Comparison of ENCODE assay signal across 28 mouse cellular contexts in the genomic region with DNA sequence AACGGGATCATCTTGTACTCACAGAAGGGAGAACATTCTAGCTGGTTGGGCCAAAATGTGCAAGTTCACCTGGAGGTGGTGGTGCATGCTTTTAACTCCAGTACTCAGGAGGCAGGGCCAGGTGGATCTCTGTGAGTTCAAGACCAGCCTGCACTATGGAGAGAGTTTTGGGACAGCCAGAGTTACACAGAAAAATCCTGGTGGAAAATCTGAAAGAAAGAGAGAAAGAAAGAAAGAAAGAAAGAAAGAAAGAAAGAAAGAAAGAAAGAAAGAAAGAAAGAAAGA. TPM values are rescaled to one million over a fixed set of nuclear protein-coding genes. Genes with fewer than 3 reads are reported as not detected.
"Had no signal": no experiment of that assay in that cellular context is flagged by ENCODE, and none has a peak within 500 bp of the region (broad histone marks: within the 10 kb centered on the region; RNA-seq: fewer than 3 reads in every experiment).

No protein-coding gene starts in this region.

- H3K27ac ChIP-seq: limb, embryonic 10.5 days; limb, embryonic 12.5 days; limb, embryonic 13.5 days; limb, embryonic 15.5 days; liver, embryonic 12.5 days; liver, embryonic 13.5 days; liver, embryonic 14.5 days; liver, embryonic 15.5 days; lung, embryonic 15.5 days; macrophage; midbrain, embryonic 10.5 days; midbrain, embryonic 12.5 days; midbrain, embryonic 13.5 days; midbrain, embryonic 15.5 days had no signal

- H3K4me3 ChIP-seq: liver, embryonic 12.5 days; liver, embryonic 13.5 days; liver, embryonic 15.5 days; megakaryocyte, embryonic 14.5 days; myocyte had no signal

- DNase-seq: liver; liver, embryonic 13.5 days; liver, postnatal 0 days; lung, adult 2 months; lung, postnatal 36 days; lung, postnatal 4 days had no signal

- H3K36me3 ChIP-seq: limb, embryonic 10.5 days; limb, embryonic 12.5 days; limb, embryonic 13.5 days; limb, embryonic 15.5 days; liver, embryonic 12.5 days; liver, embryonic 13.5 days; liver, embryonic 15.5 days; lung, embryonic 15.5 days; midbrain, embryonic 10.5 days; midbrain, embryonic 12.5 days; midbrain, embryonic 13.5 days; midbrain, embryonic 15.5 days had no signal

- H3K4me1 ChIP-seq: liver, embryonic 13.5 days; liver, embryonic 15.5 days had no signal

RNA-seq across cellular contexts. Expression of gene Thy1, which starts 0.8 kb away (rescaled TPM):
- polyA plus RNA-seq: limb, embryonic 12.5 days; midbrain, embryonic 10.5 days; midbrain, embryonic 11.5 days; midbrain, embryonic 12.5 days; myocyte had no signal

RNA-seq across cellular contexts. Expression of gene Mfrp, which starts 59.2 kb away (rescaled TPM):
- total RNA-seq: left cerebral cortex, postnatal 4 days; liver, adult 2 months; megakaryocyte, adult 5-6 weeks; megakaryocyte-erythroid progenitor cell, adult 5-6 weeks; monocyte, adult 5-6 weeks had no signal
- polyA plus RNA-seq: liver, adult 2 months; liver, embryonic 12.5 days; liver, embryonic 13.5 days; liver, embryonic 14.5 days; liver, embryonic 15.5 days; liver, embryonic 16.5 days; liver, postnatal 0 days; macrophage; midbrain, embryonic 11.5 days; midbrain, embryonic 12.5 days had no signal
